Mouse (Mus musculus): ENCODE measurements around the gene Mcpt8. TPM values are rescaled to one million over a fixed set of nuclear protein-coding genes. Genes with fewer than 3 reads are reported as not detected.

The Mcpt8 gene
- polyA plus RNA-seq, 1 experiment from 2014 or later, result not detected

DNA sequence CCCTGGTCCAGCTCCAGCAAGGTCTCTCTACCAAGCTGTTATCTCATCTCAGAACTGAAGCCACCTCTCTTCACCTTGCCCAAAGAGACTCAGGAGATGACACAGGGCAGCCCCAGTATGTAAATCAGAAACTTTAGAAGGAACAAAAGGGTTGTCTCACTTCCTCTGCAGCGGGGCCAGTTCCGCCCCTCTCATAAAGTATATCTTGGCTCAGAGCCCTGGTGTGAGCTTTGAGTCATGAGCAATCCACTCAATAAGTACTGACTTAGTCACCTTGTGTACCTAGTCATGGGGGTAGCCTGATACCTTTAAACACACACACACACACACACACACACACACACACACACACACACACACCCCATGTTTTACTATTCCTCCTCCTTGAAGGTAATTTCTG lies 50.6 kb downstream of the Mcpt8 start:
- 35% methylated on average over 2 of the region's 2 CpGs for WGBS
- no peak for ATAC-seq
- Histone ChIP-seq H3K9ac (ENCODE audit: low read depth, low read length) (no peak overlapping the region), H3K4me3 (ENCODE audit: low read depth, low read length) (no peak overlapping the region), H3K36me3 (ENCODE audit: control insufficient read depth, insufficient read depth) (no peaks in the 10 kb centered on the region), H3K27ac (ENCODE audit: low read depth, low read length) (no peak overlapping the region), H3K4me2 (replicated peaks; ENCODE audit: low read depth) (no peak overlapping the region), H3K9me3 (ENCODE audit: control insufficient read depth) (no peaks in the 10 kb centered on the region), H3K4me1 (replicated peaks; ENCODE audit: control insufficient read depth, insufficient read depth, low read length) (no peaks in the 10 kb centered on the region), H3K27me3 (replicated peaks; ENCODE audit: control insufficient read depth, insufficient read depth, low read length) (no peaks in the 10 kb centered on the region)
- TF ChIP-seq CTCF (IDR thresholded peaks at IDR 0.05; ENCODE audit: low read depth), result no peak

Small RNA genes within 50 kb of the gene (microRNA-seq; reads per million reads assigned to microRNA genes)
- gene Mir6949, result not detected

Other genes starting within 250 kb of the Mcpt8 start
- 2.2 and 2.5 TPM in 2 replicates for gene Nynrin, start 231.3 kb downstream of the Mcpt8 start, polyA plus RNA-seq (2015; fragmentation: Nextera tagmentation; extraction: Ambion mirVana)
- gene Cbln3, start 200.9 kb downstream of the Mcpt8 start, polyA plus RNA-seq (2015; fragmentation: Nextera tagmentation; extraction: Ambion mirVana), result 0.16 and 0.26 TPM in 2 replicates
- 5.1 and 6.3 TPM in 2 replicates for gene Khnyn, start 200.3 kb downstream of the Mcpt8 start, polyA plus RNA-seq (2015; fragmentation: Nextera tagmentation; extraction: Ambion mirVana)
- 70.9 and 71.5 TPM in 2 replicates for gene Sdr39u1, start 185.0 kb downstream of the Mcpt8 start, polyA plus RNA-seq (2015; fragmentation: Nextera tagmentation; extraction: Ambion mirVana)
- 5.8 and 6.4 TPM in 2 replicates for gene Cma1, start 140.6 kb downstream of the Mcpt8 start, polyA plus RNA-seq (2015; fragmentation: Nextera tagmentation; extraction: Ambion mirVana)
- not detected in 2 replicates for gene Cma2, start 134.3 kb downstream of the Mcpt8 start, polyA plus RNA-seq (2015; fragmentation: Nextera tagmentation; extraction: Ambion mirVana)
- gene Mcpt1, start 67.3 kb downstream of the Mcpt8 start, polyA plus RNA-seq (2015; fragmentation: Nextera tagmentation; extraction: Ambion mirVana), result 0.12 and 0.34 TPM in 2 replicates
- not detected in 2 replicates for gene Mcpt9, start 54.8 kb downstream of the Mcpt8 start, polyA plus RNA-seq (2015; fragmentation: Nextera tagmentation; extraction: Ambion mirVana)
- gene Mcpt2, start 43.2 kb downstream of the Mcpt8 start, polyA plus RNA-seq (2015; fragmentation: Nextera tagmentation; extraction: Ambion mirVana), result 0.10 and 0.89 TPM in 2 replicates
- gene Mcpt4, start 23.0 kb downstream of the Mcpt8 start, polyA plus RNA-seq (2015; fragmentation: Nextera tagmentation; extraction: Ambion mirVana), result 1.9 and 2.0 TPM in 2 replicates
- gene Ctsg, start 17.3 kb upstream of the Mcpt8 start, polyA plus RNA-seq (2015; fragmentation: Nextera tagmentation; extraction: Ambion mirVana), result not detected in 2 replicates
- not detected in 2 replicates for gene Gzme, start 35.4 kb upstream of the Mcpt8 start, polyA plus RNA-seq (2015; fragmentation: Nextera tagmentation; extraction: Ambion mirVana)
- gene Gzmd, start 47.3 kb upstream of the Mcpt8 start, polyA plus RNA-seq (2015; fragmentation: Nextera tagmentation; extraction: Ambion mirVana), result not detected in 2 replicates
- not detected in 2 replicates for gene Gzmg, start 74.3 kb upstream of the Mcpt8 start, polyA plus RNA-seq (2015; fragmentation: Nextera tagmentation; extraction: Ambion mirVana)
- not detected in 2 replicates for gene Gzmn, start 89.3 kb upstream of the Mcpt8 start, polyA plus RNA-seq (2015; fragmentation: Nextera tagmentation; extraction: Ambion mirVana)
- not detected in 2 replicates for gene Gzmf, start 126.1 kb upstream of the Mcpt8 start, polyA plus RNA-seq (2015; fragmentation: Nextera tagmentation; extraction: Ambion mirVana)
- gene Gzmc, start 149.4 kb upstream of the Mcpt8 start, polyA plus RNA-seq (2015; fragmentation: Nextera tagmentation; extraction: Ambion mirVana), result not detected in 2 replicates
- 0.21 and 0.34 TPM in 2 replicates for gene Gzmb, start 177.0 kb upstream of the Mcpt8 start, polyA plus RNA-seq (2015; fragmentation: Nextera tagmentation; extraction: Ambion mirVana)